Mouse (Mus musculus) T-cell, adult 2 months (primary cell): ENCODE measurements around the gene Lix1l.

Source experiments
- DNase-seq: peaks from one replicate; pipeline ENCODE4 v3.0.0; 2022; ENCODE audit warnings: low spot score

The Lix1l gene

GRCm38 (mm10) chr3:96600639-96601250 lies at the start of gene Lix1l:
Lix1l (plus strand) TSS chr3:96601149.
- DNase-seq = peak; percentile 83

GRCm38 (mm10) chr3:96551203-96551602 lies 49.7 kb upstream of the Lix1l start:
- DNase-seq = peak; percentile 73

DNA sequence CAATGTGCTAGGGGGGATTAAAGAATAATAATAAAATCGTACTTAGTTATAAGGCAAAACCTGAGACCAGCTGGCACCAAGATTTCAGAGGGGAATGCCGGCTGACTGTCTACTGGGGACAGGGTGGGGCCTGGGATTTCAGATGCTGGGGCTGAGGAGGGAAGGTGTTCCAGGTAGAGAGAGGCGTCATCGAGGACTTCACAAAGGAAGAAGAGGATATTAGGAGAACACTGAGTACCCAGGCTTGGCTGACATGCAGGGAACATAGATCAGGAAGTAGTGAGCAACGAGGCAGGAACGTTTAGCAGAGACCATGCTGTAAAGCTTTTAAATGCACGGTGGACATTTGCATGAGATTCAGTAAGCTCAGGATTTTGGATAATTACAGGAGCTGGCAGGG lies 49.1 kb upstream of the Lix1l start:
- DNase-seq = no peak

GRCm38 (mm10) chr3:96553601-96554000 lies 47.3 kb upstream of the Lix1l start:
- DNase-seq = no peak

GRCm38 (mm10) chr3:96554251-96554650 lies 46.7 kb upstream of the Lix1l start:
- DNase-seq = no peak

- peak; percentile 60 for DNase-seq
These were observed 45.8 kb upstream of the Lix1l start for GRCm38 (mm10) chr3:96555041-96555596.

DNA sequence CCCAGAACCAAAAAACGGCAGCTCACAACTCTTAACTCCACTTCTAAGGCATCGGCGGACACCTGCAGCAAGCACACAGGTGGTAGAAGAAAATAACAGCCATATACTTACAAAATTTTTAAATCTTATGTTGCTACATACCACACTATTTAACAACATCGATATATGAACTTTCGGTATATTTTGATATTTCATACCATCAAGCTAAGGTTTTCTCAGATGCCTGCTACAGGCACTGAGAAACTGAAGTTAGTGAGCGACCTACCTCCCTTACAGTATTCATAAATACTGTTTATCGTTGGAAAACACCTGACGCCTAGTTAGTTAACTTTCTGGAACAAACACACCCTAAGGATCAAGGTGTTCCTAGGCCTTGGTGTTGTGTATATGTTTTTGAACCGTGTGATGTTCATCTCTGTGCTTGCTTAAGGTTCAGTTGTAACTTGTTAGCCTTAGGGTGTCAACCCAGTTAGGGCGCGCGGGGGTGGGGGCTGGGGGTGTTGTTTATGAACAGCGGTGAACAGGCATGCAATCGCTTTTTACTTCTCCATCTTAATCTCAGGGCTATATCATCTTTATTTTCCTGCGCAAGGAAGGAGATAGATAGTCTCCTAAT lies 44.8 kb upstream of the Lix1l start:
- peak; percentile 32 for DNase-seq

- peak; percentile 75 for DNase-seq
These were observed 44.0 kb upstream of the Lix1l start for GRCm38 (mm10) chr3:96556651-96557635.

DNA sequence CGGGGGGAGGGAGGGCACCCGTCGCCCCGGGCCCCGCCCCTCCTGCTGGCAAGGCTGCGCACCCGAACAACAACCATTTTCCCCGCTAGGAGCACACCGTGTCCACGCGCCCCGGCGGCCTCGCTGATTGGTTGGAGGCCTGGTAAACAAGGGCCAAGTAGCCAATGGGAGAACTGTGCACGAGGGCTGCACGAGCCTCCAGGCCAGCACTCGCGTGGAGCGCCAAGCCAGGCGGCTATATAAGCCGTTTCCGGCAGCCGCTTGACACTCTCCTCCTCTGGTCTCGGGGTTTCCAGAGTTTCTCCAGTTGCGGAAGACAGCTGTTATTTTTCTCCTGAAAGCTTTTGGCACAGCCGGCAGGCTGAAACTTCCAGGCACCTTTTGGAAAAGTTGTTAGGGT lies 43.3 kb upstream of the Lix1l start, which contains the start of gene Txnip:
Gene Txnip, plus strand, starts transcription at position 264 of the 400 bp plus-strand sequence.
- peak; percentile 99 for DNase-seq

- no peak for DNase-seq
These were observed 42.8 kb upstream of the Lix1l start for GRCm38 (mm10) chr3:96558159-96558558.

GRCm38 (mm10) chr3:96558668-96559196 lies 42.2 kb upstream of the Lix1l start:
- no peak for DNase-seq

GRCm38 (mm10) chr3:96559398-96559910 lies 41.5 kb upstream of the Lix1l start:
- no peak for DNase-seq

DNA sequence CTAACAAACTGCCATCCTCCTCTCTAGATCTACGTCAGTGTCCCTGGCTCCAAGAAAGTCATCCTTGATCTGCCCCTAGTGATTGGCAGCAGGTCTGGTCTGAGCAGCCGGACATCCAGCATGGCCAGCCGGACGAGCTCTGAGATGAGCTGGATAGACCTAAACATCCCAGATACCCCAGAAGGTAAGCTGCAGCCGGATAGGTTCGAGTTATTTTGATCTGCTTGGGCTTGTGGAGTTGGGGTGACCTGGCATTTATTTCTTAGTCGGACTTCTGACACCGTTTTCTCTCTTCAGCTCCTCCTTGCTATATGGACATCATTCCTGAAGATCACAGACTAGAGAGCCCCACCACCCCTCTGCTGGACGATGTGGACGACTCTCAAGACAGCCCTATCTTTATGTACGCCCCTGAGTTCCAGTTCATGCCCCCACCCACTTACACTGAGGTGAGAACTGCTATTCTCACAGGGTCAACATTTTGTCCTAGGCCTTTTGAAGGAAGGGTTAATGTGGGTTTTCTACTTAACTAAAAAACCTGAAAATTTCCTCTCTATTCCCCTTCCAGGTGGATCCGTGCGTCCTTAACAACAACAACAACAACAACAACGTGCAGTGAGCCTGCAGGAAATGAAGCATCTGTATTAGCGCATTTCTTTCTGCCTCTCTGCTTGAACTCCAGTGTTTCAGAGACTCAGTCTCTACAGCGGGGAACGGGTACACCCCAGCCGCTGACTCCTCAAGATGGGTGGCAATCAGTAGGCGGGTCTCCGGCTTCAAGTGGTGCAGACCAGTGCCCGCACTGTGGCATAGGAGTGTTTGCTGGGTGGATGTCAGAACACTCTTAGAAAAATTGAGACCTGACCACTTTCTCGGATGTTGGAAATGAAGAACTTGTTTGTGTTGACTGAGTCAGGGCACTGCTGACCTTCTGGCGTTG lies 40.8 kb upstream of the Lix1l start:
- DNase-seq = no peak

DNA sequence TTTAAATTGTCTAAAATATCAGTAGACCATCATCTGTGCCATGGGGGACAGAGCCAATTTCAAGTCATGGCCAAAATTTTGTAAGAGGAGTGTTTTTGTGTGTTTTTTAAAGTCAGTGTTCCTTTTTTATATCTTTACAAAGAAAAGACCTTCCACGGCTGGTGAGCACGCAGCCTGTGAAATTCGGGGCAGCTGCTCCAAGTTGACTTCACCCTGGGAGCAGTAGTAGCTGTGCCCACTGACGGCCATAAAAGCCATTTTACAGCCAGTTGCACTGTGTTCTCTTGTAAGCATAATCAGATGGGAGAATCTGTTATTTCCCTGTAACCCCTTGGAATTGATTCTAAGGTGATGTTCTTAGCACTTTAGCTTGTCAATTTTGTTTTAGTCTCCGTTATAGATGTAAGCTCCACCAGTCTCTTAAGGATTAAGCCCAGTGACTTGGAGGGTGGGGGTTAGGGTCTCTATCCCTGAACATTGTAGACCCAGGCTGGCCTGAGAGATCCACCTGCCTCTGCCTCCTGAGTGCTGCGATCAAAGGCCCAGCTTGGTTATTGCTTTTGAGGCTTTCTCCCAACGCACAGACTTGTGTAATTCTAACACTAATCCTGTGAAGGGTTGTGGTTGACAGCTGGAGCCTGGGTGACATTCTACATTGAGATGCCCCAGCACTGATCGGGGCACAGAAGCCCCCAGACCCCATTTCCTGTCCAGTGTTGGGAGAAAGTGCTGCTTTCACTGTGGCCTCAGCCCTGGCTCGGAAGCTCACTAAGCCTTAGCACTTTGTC lies 39.9 kb upstream of the Lix1l start:
- no peak for DNase-seq

DNA sequence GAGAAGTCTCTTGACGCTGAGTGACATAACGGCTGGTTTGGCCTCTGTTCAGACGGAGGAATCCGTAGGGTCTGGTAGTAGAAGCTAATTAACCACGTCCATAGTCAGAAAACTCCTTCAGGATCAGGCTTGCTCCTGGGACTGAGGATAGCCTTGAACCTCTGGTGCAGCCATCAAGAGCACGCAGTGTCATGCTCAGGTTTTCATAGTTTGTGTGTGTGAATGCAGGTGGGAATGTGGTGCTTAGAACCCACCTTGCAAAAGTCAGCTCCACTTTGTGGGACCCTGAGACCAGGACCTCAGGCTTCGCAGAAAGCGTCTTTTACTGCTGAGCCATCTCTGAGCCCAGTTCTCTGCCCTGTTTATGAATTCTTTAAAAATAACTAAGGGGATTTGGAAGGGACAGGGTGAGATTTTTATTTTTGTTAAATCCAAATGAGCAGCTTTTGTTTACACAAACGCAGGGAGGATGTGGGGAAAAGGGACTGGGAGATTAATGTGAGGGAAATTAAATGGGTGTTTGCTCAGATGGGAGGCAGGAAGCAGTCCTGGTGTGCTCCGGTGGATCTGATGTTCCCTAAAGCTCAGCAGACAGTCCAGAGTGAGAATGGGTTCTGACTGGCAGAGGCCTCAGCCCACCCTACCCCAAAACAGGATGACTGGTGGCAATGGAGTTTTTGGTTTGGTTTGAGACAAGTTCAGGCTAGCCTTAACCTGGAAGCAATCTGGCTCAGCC lies 38.8 kb upstream of the Lix1l start:
- DNase-seq = no peak

DNA sequence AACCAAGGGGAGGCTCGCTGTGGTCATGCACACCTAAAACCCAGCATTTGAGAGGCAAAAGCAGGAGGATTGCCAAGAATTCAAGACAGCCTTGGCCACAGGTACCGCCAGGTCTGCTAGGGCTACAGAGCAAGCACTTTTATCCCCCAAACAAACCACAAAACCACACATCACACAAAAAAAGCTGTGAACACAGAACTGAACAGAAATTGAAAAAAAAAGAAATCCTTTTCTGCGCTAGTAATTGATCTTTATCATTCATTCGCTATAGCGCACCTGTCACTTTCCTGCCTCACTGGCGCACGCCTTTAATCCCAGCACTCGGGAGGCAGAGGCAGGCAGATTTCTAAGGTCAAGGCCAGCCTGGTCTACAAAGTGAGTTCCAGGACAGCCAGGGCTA lies 37.7 kb upstream of the Lix1l start:
- peak; percentile 62 for DNase-seq

DNA sequence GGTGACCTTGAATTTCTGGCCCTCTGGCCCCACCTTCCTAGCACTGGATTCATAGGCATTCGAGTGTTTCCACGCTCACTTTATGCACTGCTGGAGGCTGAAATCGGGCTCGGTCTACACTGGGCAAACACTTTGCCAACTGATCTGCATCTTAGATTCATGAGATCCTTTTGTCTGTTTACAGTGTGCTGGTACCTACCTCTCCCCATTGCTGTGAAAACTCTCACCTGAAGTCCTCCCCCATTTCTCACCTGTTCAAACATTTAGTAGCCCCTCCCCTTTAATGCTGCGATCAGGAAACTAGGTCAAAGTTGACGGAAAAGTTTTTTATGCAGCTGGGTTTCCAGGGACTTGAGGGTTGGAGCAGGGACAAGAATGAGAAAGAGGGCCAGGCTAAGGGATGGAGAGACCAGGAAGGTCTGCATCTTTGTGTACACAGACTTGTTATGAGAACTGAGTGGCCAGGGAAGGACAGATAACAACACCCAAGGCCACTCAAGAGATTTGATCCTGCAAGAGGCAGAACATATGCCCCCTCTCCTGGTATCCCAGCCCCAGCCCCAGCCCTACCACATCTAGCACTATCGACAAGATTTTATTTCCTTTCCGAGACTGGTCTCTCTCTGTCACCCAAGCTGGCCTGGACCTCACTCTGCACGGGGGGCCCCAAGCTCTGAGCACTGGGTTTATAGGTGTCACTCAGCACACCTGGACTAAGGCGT lies 36.9 kb upstream of the Lix1l start:
- DNase-seq = no peak

DNA sequence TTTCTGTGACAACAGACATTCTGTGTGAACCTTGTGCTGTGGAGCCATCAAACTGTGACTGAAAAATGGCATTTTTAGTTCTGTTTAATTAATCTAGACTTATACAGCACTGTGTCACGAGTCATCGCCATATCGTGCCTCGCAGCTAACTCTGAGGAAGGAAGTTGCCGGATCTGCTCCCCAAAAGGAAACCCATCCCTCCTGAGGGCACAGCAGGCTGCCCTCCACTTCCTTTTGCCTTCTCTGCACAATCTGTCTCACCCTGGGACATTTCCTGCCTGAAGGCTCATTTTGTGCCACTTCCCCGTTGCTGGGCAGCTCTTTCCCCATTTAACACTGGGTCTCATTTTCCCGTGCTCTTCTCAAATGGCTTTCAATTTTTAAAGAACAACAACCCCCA lies 36.3 kb upstream of the Lix1l start:
- peak; percentile 74 for DNase-seq

- DNase-seq = no peak
These were observed 35.8 kb upstream of the Lix1l start for GRCm38 (mm10) chr3:96565105-96565504.
